Mouse (Mus musculus): ENCODE results near the gene Msto1. TPM values are rescaled to one million over a fixed set of nuclear protein-coding genes. Genes with fewer than 3 reads are reported as not detected.

The Msto1 gene
- 21.0 and 24.4 TPM in 2 replicates for polyA plus RNA-seq (2015; fragmentation: Nextera tagmentation; extraction: Ambion mirVana)

DNA sequence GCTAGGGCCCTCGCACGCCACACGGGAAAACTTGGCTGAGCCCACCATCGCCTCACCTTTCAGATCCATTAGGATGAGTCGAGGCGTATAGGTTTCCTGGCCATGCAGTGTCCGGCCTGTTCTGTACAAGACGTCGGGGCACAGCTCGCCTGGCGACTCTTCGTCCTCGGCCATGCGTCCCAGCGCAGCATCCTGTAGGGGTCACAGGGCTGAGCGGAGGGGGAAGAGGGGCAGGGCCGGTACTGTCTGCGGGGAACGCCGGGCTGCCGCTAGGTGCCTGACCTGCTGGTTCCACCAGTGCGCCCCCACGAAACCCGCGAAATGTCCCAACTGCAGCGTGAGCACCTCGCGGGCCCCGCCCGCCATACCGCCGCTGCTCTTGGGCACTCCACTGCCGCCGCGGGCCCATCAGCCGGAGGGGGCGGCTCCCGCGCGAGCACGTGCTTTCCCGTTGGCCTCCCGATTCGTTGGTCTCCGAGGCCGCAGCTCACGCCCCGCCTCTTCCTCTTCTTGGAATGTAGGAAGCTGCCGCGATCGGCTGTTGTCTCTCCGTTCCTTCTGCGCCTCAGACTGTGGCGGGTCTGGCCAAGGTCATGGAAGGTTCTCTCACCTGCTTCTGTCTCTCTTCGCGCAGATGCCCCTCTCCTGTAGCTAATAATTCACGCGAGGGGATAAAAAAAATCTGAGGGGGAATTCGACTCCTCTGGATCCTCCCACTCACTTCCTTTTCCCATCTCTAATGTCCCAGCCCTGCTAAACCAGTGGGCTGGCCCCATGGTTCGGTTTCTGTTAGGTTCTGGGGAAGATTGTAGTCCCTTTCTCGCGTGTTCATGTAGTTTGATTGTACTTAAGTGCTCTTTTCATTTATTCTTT is at the start of gene Msto1:
Gene Msto1, minus strand, starts transcription at position 489 of the 873 bp plus-strand sequence.

GRCm38 (mm10) chr3:88950576-88951326 is 37.0 kb upstream of the Msto1 start, which contains the start of the genes Ash1l and Dap3:
TSS of gene Ash1l (plus strand) at chr3:88950622.
TSS of gene Dap3 (minus strand) at chr3:88951181.

Other genes with a start within 250 kb of the Msto1 start
- 34.2 and 39.9 TPM in 2 replicates for gene Khdc4, start 228.2 kb downstream of the Msto1 start, polyA plus RNA-seq (2015; fragmentation: Nextera tagmentation; extraction: Ambion mirVana)
- gene Rit1, start 197.2 kb downstream of the Msto1 start, polyA plus RNA-seq (2015; fragmentation: Nextera tagmentation; extraction: Ambion mirVana) = 44.7 and 51.9 TPM in 2 replicates
- gene Syt11, start 138.8 kb downstream of the Msto1 start, polyA plus RNA-seq (2015; fragmentation: Nextera tagmentation; extraction: Ambion mirVana) = 0.59 and 1.4 TPM in 2 replicates
- 4.6 TPM in 2 replicates for gene Gon4l, start 78.8 kb downstream of the Msto1 start, polyA plus RNA-seq (2015; fragmentation: Nextera tagmentation; extraction: Ambion mirVana)
- gene Ash1l, start 36.6 kb upstream of the Msto1 start, polyA plus RNA-seq (2015; fragmentation: Nextera tagmentation; extraction: Ambion mirVana) = 10.3 and 12.4 TPM in 2 replicates
- 113 and 124 TPM in 2 replicates for gene Dap3, start 37.2 kb upstream of the Msto1 start, polyA plus RNA-seq (2015; fragmentation: Nextera tagmentation; extraction: Ambion mirVana)
- gene Rusc1, start 179.3 kb upstream of the Msto1 start, polyA plus RNA-seq (2015; fragmentation: Nextera tagmentation; extraction: Ambion mirVana) = 5.8 and 6.5 TPM in 2 replicates
- gene Gm43738, start 187.1 kb upstream of the Msto1 start, polyA plus RNA-seq (2015; fragmentation: Nextera tagmentation; extraction: Ambion mirVana) = not detected in 2 replicates
- gene Fdps, start 188.0 kb upstream of the Msto1 start, polyA plus RNA-seq (2015; fragmentation: Nextera tagmentation; extraction: Ambion mirVana) = 52.6 and 62.7 TPM in 2 replicates
- 37.9 and 48.2 TPM in 2 replicates for gene Pklr, start 222.1 kb upstream of the Msto1 start, polyA plus RNA-seq (2015; fragmentation: Nextera tagmentation; extraction: Ambion mirVana)
- 0.87 and 0.97 TPM in 2 replicates for gene Hcn3, start 246.2 kb upstream of the Msto1 start, polyA plus RNA-seq (2015; fragmentation: Nextera tagmentation; extraction: Ambion mirVana)

Measured in spleen, postnatal 0 days (tissue).